Mouse (Mus musculus) midbrain, postnatal 0 days (tissue): ENCODE data around the gene Smurf1. TPM values are rescaled to one million over a fixed set of nuclear protein-coding genes. Genes with fewer than 3 reads are reported as not detected.

Experiments used
- ATAC-seq: fragments of 200-750 bp; cut with Nextera tagmentation; 2 replicates; pipeline ENCODE4 v1.8.0; 2017; ENCODE audit warnings: moderate number of reproducible peaks, mild to moderate bottlenecking, moderate TSS enrichment, moderate library complexity; ENCODE audit not compliant: low FRiP score
- DNase-seq: peaks from one replicate; pipeline ENCODE4 v3.0.0-alpha.2; 2015; ENCODE audit warnings: low spot score
- H3K27ac ChIP-seq: fragments of 300-500 bp; sonication (generic); 2 replicates; pipeline ENCODE4 v1.5.1; 2014; ENCODE audit warnings: low read depth, mild to moderate bottlenecking, low read length, mixed read lengths
- H3K27me3 ChIP-seq: fragments of 300-500 bp; sonication (generic); 2 replicates; pipeline ENCODE4 v1.6.1; 2014; ENCODE audit warnings: low read length, control low read depth, mixed read lengths; ENCODE audit not compliant: insufficient read depth
- H3K36me3 ChIP-seq: fragments of 300-500 bp; sonication (generic); 2 replicates; pipeline ENCODE4 v1.6.1; 2014; ENCODE audit warnings: low read length, control low read depth, mixed read lengths; ENCODE audit not compliant: insufficient read depth
- H3K4me1 ChIP-seq: fragments of 300-500 bp; sonication (generic); 2 replicates; pipeline ENCODE4 v1.6.1; 2014; ENCODE audit warnings: mild to moderate bottlenecking, control low read depth, antibody characterized with exemption, low read length, mixed read lengths; ENCODE audit not compliant: insufficient read depth
- H3K4me2 ChIP-seq: fragments of 300-500 bp; sonication (generic); 2 replicates; pipeline ENCODE4 v1.6.1; 2014; ENCODE audit warnings: low read depth, mild to moderate bottlenecking, low read length, mixed read lengths; ENCODE audit not compliant: poor library complexity, severe bottlenecking
- H3K4me3 ChIP-seq: fragments of 300-500 bp; sonication (generic); 2 replicates; pipeline ENCODE4 v1.5.1; 2014; ENCODE audit warnings: low read depth, mild to moderate bottlenecking, low read length, moderate library complexity
- H3K9ac ChIP-seq: fragments of 300-500 bp; sonication (generic); replicated peaks from 2 replicates; pipeline ENCODE4 v1.6.1; 2014; ENCODE audit warnings: mild to moderate bottlenecking, low read length, moderate library complexity, mixed read lengths; ENCODE audit not compliant: poor library complexity, severe bottlenecking
- H3K9me3 ChIP-seq: fragments of 300-500 bp; sonication (generic); 2 replicates; pipeline ENCODE4 v1.6.1; 2016; ENCODE audit warnings: low read length, control low read depth
- CTCF ChIP-seq: IDR thresholded peaks from 2 replicates; pipeline ENCODE4 v1.5.1; 2016; ENCODE audit warnings: antibody characterized with exemption, mild to moderate bottlenecking
- WGBS: fragments of 180-500 bp; shearing (Covaris S2); extraction: QIAGEN DNeasy Blood & Tissue Kit; methylation state at CpG from one replicate; pipeline ENCODE4 v1.1.7; 2014; 5-methylcytosine and 5-hydroxymethylcytosine counted together
- polyA plus RNA-seq: library from polyadenylated mRNA; unstranded; fragments of >200 nt; fragmentation: Nextera tagmentation; extraction: Ambion mirVana; gene quantifications from 2 replicates; pipeline ENCODE4 v1.2.1, GENCODE M21; 2015
- total RNA-seq: library from RNA; depleted of rRNA; stranded (reverse); fragments of >200 nt; gene quantifications from 2 replicates; pipeline ENCODE4 v1.2.3, GENCODE M21; 2014

Smurf1 gene
- total and polyA plus RNA-seq, 2 experiments from 2014 or later = 28.0 to 63.0 TPM

GRCm38 (mm10) chr5:144950428-144951051, 15.1 kb downstream of the Smurf1 start:
- no peaks in the 10 kb centered on the region for H3K27me3 ChIP-seq
- TF ChIP-seq CTCF = no peak
- H3K4me3 ChIP-seq = no peak overlapping the region
- H3K9me3 ChIP-seq = no peaks in the 10 kb centered on the region
- 92% methylated on average over 5 of the region's 5 CpGs for WGBS
- H3K9ac ChIP-seq = no peak overlapping the region
- DNase-seq = no peak
- H3K4me1 ChIP-seq = peaks cover 4% of the 10 kb centered on the region
- no peak overlapping the region for H3K27ac ChIP-seq
- H3K36me3 ChIP-seq = no peaks in the 10 kb centered on the region
- H3K4me2 ChIP-seq = no peak overlapping the region
- ATAC-seq = no peak

- no peak for DNase-seq
- ATAC-seq = no peak
- H3K27ac ChIP-seq = no peak overlapping the region
- no peak overlapping the region for H3K9ac ChIP-seq
- no peak overlapping the region for H3K4me2 ChIP-seq
- WGBS = 90% methylated on average over 4 of the region's 4 CpGs
- H3K4me3 ChIP-seq = no peak overlapping the region
- H3K36me3 ChIP-seq = no peaks in the 10 kb centered on the region
- no peak for TF ChIP-seq CTCF
- H3K9me3 ChIP-seq = no peaks in the 10 kb centered on the region
- H3K27me3 ChIP-seq = no peaks in the 10 kb centered on the region
- peaks cover 4% of the 10 kb centered on the region for H3K4me1 ChIP-seq
Observed at GRCm38 (mm10) chr5:144949856-144950255, 15.8 kb downstream of the Smurf1 start.

- Histone ChIP-seq H3K4me3 (no peak overlapping the region), H3K4me1 (peaks cover 4% of the 10 kb centered on the region), H3K36me3 (no peaks in the 10 kb centered on the region), H3K27me3 (no peaks in the 10 kb centered on the region), H3K27ac (no peak overlapping the region), H3K9me3 (no peaks in the 10 kb centered on the region), H3K4me2 (no peak overlapping the region), H3K9ac (no peak overlapping the region)
- ATAC-seq (no peak), DNase-seq (no peak)
- 82% methylated on average over 11 of the region's 11 CpGs for WGBS
- TF ChIP-seq CTCF = no peak
Observed at GRCm38 (mm10) chr5:144948422-144948821, 17.2 kb downstream of the Smurf1 start.

- H3K4me3 ChIP-seq = no peak overlapping the region
- H3K36me3 ChIP-seq = no peaks in the 10 kb centered on the region
- peaks cover 4% of the 10 kb centered on the region for H3K4me1 ChIP-seq
- no peak overlapping the region for H3K27ac ChIP-seq
- H3K9me3 ChIP-seq = no peaks in the 10 kb centered on the region
- TF ChIP-seq CTCF = no peak
- DNase-seq = no peak
- H3K4me2 ChIP-seq = no peak overlapping the region
- H3K27me3 ChIP-seq = no peaks in the 10 kb centered on the region
- 57% methylated on average over 1 of the region's 1 CpGs for WGBS
- no peak for ATAC-seq
- no peak overlapping the region for H3K9ac ChIP-seq
Observed at GRCm38 (mm10) chr5:144948002-144948401, 17.6 kb downstream of the Smurf1 start.

- Histone ChIP-seq H3K36me3 (no peaks in the 10 kb centered on the region), H3K9me3 (no peaks in the 10 kb centered on the region), H3K27me3 (no peaks in the 10 kb centered on the region), H3K27ac (no peak overlapping the region), H3K4me1 (peaks cover 4% of the 10 kb centered on the region; the same call in 1 of the 2 replicates), H3K4me2 (no peak overlapping the region), H3K9ac (no peak overlapping the region), H3K4me3 (no peak overlapping the region)
- DNase-seq (peak; percentile 52), ATAC-seq (no peak)
- WGBS = 42% methylated on average over 4 of the region's 4 CpGs
- TF ChIP-seq CTCF = no peak
Observed at GRCm38 (mm10) chr5:144946032-144946431, 19.6 kb downstream of the Smurf1 start.

GRCm38 (mm10) chr5:144944932-144945331, 20.7 kb downstream of the Smurf1 start:
- no peak for TF ChIP-seq CTCF
- Histone ChIP-seq H3K27ac (no peak overlapping the region), H3K9ac (no peak overlapping the region), H3K4me3 (no peak overlapping the region), H3K27me3 (no peaks in the 10 kb centered on the region), H3K36me3 (no peaks in the 10 kb centered on the region), H3K4me2 (no peak overlapping the region), H3K9me3 (no peaks in the 10 kb centered on the region), H3K4me1 (peaks cover 4% of the 10 kb centered on the region; the same call in 1 of the 2 replicates)
- no peak for ATAC-seq
- 83% methylated on average over 7 of the region's 7 CpGs for WGBS
- no peak for DNase-seq
